Comparison of ENCODE assay signal across 7 mouse cellular contexts in genomic region chr8:108625571-108626120, GRCm38 (mm10).
"Had no signal": no experiment of that assay in that cellular context is flagged by ENCODE, and none has a peak within 500 bp of the region (broad histone marks: within the 10 kb centered on the region; RNA-seq: fewer than 3 reads in every experiment).

No protein-coding gene starts in this region.

- DNase-seq: lung, adult 18-20 months; lung, embryonic 14.5 days; lung, postnatal 10 days; right cerebral cortex, postnatal 14 days; thymus, adult 18-20 months; thymus, postnatal 14 days; thymus, postnatal 36 days had no signal
